Mouse (Mus musculus) cerebellum, adult 18-20 months (tissue): ENCODE data around the gene Keap1.
"Not testable (repeated sequence)": the region's sequence is repeated elsewhere in the genome, so short reads cannot be mapped to it uniquely, and the experiment has no call there.

Source experiments
- DNase-seq, 2 experiments: peaks; one replicate each; pipeline ENCODE4 v3.0.0; 2021

Keap1 gene

DNA sequence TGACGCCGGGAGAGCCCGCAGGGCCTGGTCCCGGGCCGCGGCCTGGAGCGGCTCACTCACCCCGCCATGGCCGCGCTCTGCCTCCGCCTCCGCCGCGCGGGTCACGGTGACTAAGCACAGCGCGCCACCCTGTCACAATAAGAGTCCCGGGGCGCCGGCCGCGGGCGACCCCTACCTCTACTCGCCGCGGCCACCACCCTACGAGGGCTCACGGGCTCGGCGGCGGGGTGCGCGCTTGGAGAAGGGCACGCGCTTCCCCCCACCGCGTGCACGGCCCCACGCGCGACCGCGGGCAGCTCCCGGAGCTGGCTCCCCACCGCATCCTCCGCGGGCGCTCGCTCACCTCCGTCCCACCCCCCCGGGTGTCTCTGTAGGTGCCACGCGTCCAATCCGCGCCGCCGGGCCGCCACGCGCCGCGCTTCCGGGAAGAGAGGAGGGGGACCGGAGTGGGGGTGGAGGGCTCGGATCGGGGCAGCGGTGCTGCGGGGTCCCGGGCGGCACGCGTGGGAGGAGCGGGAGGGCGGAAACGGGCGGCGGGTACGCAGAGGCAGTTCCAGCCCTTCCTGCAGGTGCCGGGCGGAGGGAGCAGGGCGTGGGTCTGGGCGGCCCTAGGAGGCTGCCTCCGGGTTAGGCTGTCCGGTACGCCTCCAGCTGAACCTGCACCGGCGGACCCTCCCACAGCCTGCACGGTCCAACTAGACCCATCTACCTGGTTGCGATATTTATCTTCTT lies at the start of gene Keap1:
TSS of gene Keap1 (minus strand) at position 629 of the 732 bp plus-strand sequence.
- DNase-seq: peak; percentile 77 to 88

DNA sequence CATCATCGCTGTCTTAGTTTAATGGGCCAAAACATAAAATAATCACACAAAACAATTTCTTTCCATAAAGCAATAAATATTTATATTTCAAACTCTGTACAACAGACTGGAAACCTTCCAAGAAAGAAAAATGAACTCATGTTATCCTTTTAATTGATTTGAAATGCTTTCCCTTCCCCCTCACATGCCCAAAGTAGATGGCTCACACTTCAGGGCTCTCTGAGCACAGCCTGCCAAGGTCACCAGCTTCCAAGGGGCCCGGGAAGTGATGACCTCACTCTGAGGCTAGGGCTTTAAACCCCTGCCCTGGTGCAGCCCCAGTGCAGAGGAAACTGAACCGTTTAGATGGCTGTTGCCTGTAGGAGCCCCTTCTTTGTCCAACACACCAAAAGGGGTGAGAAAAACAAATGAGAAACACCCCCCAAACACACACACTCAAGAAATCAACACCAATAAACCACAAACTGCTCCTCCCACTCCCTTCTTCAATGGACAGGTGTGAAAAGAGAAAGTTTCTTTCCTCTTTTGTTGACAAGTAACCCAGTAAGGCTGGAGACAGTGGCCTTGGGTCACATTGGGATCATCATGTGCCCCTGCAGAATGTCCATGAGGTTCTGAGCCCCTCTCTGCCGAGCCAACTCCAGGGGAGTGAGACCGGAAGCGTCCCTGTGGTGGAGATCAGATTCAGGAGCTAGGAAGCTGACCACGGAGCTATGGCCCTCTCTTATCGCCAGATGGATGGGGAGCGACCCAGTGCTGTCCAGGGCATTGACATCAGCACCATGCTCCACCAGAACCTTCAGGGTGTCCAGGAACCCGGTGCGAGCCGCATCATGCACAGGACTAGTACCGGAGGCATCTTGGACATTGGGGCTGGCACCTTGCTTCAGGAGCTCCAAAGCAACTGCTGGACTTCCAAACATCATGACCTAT lies 49.5 kb upstream of the Keap1 start:
- no peak for DNase-seq

DNA sequence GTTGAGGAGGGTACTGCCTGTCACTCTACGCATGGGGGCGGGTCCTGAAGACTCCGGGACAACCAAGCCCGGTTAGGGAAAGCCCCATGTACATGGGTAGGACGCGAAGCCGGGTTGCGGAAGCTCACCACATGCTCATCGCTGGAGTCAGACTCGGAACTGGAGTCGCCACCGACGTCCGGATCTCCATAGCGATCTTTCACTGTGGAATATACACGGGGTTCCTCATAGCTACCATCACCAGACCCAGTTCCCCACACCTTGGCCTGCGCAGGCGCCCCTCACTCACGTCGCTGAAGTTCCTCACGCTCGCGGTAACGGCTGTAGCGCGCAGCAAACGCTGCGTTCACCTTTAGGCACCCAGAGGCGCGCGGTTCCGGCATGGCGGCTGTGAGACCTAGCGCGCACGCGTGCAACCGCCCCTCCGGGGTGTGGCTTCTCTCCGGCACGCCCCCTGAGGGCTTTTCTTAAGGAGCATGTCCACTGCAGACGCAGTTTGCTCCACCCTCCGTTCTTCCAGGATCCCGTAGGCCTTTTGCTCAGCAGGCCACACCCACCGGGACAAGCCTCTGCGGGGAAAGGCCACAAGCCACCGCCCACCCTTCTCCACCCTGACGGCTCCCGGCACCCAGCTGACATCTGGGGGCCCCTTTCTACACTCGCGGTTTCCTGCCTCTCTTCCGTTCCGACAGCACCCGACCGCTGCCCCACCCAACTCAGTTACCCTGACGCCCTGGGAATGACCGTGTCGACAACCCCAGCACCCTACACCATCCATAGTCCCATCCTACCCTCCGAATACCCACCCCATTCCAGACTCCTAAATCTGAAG lies 48.6 kb upstream of the Keap1 start, which contains the start of gene Kri1:
TSS of gene Kri1 (minus strand) at position 399 of the 832 bp plus-strand sequence.
- DNase-seq: peak; percentile 97 to 98

DNA sequence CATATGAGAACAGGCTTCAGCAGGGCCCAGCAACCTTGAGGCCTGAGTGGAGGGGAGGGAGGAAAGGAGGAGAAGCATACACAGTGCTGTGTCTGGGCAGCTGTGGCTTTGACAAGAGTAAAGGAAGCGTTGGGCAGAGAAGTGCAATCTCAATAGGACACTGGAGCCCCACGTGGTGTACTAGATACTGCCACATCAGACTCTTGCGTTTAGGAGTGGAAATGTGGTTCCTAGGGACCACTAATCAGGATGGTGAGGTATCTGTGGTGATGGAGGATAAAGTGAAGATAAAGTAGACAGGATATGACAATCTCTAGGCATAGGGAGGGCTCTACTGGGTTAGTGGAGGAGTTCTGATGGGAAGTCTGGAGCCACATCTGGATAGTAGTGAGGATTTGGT lies 47.6 kb upstream of the Keap1 start:
- no peak for DNase-seq

DNA sequence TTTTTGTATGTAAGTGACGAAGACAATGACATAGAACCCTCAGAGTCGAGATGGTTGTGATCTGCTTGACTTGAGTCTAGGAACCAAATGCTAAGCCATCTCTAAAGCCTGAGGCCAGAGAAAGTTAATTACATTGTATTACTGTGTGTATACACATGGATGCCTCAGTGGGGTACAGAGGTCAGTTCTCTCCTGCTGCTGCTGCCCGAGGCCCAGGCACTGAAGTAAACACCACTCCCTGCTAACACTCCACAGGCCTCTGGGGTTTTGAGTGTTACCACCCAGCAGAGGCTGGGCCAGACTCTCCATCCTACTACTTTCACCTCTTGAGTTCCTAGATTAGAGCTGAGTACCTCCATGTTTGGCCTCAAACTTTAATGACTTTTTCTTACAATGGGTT lies 44.8 kb upstream of the Keap1 start:
- no peak for DNase-seq

DNA sequence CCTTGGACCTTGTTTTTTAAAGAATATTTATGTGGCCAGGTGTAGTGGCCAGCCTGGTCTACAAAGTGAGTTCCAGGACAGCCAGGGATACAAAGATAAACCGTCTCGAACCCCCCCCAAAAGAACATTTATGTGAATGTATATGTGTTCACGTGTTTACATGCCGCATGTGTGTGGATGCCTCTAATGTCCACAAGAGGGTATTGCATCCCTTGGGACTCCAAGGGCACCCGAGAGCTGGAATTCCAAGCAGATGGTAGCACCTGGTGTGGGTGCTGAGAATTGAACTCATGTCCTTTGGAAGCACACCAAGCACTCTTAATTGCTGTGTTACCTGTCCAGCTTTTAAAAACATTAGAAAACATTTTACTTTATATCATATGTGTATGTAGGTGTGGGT lies 44.4 kb upstream of the Keap1 start:
- DNase-seq: no peak

DNA sequence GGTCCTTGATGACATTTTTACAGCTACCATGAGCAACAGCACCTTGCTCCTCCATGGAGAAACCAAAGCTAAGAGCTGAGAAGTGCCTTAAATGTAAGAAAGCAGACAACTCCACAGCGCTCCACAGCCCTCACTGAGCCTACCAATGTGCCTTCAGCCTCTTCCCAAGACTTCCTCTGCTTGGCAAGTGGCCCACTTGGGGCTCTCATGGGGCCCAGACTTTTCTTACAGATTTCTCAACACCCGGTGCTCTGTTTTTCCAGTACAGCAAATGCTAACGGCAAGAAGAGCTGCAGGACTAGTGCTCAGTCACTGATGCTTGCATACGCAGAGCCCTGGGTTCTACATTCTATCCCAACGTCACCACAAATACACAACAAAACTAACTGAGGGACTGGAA lies 38.6 kb upstream of the Keap1 start:
- DNase-seq: no peak

DNA sequence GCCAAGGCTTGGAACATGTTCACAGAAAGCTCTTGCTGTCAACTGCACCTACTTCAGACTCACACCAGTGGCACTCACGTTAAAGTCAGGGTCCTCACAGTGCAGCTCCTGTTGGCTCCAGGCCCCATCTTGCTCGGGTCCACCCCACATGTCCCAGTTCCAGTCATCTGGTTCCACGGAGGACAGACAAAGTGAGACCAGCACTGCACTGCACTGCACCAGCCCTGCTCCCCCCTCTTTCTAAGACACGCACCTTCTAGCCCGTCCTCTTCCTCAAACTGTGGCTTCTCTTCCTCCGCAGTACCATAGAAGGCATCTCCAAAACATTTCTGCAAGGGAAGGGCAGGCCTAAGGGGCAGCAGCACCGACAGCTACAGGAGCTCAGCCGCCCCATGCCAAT lies 37.1 kb upstream of the Keap1 start:
- no peak for DNase-seq

DNA sequence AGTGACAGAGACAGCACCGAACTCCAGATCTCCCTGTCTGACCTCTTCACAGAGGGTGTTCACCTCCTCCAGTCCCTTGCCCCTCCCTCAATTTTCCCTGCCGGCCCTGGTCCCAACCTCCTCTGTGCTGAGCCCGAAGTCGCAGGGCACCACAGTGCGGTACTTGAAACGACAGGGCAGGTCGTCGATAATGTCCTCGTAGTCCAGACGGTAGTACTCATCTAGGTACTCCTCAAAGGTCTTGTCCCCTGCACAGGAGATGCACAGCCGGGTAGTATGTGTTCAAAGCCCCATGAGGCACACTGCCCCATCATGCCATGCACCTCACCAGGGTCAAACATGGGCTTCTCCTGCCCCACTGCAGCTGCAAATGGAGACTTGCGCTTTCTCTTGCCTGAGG lies 36.6 kb upstream of the Keap1 start:
- no peak for DNase-seq

DNA sequence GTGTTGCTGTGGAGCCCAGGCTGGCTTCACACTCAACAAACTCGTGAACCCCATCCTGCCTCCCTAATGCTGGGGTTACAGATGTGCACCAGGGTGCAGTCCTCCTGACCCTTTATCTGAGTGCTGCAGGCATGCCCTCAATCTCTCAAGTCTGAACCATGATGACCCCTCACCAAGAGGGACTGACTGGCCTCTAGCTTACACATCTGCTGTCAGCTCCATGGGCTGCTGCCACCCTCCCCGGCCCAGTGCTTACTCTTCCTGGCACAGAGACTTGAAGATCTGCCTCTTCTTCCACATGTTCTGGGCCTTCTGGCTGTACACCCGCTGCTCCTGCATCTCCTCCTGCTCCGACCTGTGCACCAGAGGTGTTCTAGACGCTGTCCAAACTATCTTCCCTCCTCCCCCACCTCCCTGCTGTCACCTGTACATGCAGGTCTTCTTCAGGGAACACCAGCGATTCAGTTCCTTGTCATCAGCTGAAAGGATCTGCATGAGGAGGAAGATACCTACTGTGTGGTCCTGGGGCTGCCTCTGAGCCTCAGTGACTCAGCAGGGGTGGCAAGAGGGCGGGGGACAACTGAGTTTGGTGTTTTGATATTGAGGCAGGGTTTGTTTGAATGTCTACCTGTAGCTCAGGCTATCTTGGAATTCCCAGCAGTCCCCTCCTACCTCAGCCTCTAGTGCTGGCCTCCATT lies 36.0 kb upstream of the Keap1 start:
- no peak for DNase-seq

DNA sequence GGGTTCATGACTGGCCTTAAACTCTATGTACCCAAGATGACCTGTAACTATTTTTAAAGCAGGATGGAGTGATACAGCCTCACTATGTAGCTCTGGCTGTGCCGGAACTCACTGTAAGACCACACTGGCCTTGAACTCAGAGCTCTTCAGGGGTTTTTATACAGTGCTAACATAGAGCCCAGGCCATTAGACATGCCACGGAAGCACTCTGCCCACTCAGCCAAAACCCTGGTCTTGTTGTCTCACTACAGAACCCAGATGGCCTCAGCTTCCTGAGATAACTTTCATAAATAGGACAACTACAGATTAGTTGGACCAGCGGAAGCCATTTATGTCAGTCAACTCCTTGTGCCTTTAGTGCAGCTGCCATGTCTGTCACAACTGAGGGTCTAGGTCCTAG lies 35.2 kb upstream of the Keap1 start:
- no peak for DNase-seq

DNA sequence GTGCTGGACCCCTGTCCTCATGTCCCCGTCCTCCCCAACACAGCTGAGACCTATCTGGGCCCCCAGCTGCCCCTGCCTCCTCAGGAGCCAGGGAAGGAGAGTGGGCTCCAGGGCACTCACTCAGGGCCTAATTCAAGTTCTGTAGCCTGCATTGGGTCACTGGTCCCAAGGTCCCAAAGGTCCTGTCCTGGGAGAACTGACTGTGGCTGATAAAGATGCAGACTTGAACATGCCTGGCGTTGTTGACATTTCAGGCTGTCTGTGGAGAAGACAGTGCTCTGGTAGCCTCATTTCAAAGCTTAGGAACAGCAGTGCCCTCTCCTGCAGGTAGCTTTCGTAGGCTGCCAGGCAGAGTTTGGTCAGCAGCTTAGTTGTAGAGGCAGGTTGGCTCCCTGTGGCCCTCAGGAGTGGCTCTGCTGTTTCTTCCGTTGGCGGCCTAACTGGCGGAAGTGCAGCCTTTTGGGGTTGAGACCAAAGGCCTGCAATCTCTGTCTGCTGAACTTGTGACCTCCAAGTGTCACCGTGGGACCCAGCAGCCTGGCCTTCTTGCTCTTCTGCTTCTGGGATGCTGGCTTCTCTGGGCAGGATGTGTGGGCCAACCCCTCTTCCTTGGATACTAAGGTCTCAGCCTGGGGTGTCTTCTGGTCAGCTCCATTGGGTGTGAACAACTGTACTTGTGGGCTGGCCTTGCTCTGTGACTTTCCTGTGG lies 34.5 kb upstream of the Keap1 start:
- no peak for DNase-seq

DNA sequence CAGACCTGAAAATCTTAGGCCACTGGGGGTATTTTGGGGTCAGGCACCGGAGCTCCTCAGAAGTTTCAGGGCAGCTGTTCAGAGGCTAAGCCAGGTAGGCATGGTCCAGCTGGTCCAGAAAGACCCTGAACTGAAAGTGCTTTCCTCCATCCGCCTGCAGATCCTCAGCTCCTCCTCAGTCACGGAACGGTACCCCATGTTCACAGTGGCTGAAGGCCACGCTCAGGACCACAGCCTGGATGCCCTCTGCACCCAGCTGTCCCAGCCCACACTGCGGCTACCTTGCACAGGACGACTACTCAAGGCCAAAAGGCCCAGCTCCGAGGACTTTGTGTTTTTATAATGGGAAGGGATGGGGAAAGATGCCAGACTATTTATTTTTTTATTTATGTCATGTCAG lies 33.9 kb upstream of the Keap1 start:
- DNase-seq: no peak

DNA sequence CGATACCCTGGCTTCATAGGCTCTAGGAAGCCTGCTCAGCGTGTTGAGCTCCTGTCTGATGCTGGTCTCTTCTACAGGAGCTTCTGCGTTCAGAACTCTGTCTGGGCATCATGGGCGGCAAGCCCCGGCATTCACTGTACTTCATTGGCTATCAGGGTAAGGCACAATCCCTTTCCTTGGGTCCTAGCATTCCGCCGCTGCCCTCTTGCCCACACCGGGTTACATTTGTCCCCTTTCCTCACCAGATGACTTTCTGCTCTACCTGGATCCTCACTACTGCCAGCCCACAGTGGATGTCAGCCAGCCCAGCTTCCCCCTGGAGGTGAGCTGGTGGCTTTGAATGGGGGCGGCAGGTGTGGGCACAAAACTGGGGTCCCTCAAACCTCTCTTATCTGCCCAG lies 33.2 kb upstream of the Keap1 start:
- no peak for DNase-seq

DNA sequence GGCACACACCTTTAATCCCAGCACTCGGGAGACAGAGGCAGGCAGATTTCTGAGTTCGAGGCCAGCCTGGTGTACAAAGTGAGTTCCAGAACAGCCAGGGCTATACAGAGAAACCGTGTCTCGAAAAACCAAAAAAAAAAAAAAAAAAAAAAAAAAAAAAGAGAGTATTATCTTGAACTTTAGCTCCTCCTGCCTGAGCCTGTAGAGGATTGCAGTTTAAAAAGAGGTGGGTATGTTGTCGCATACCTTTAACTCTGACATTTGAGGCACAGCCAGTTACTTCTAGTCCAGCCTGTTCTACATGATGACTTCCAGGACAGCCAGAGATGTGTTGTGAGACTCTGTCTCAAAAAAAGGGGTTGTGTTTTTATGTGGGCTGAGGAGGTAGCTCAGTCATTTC lies 30.4 kb upstream of the Keap1 start:
- DNase-seq: not testable (repeated sequence)

DNA sequence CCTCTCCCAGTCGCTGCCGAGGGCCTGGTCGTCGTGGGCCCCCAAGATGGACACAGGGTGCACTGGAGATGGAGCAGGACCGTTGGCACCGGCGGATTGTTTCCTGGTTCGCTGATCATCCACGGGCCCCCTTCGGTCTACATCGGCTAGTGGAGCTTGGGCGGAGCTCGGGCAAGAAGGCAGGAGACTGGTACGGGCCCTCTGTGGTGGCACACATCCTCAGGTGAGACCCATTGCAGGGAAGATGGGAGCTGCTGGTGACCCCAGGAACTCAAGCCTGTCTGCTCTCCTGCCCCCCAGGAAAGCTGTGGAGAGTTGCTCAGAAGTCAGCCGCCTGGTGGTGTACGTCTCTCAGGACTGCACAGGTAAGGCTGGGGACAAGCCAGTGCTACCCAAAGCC lies 29.1 kb upstream of the Keap1 start:
- no peak for DNase-seq

DNA sequence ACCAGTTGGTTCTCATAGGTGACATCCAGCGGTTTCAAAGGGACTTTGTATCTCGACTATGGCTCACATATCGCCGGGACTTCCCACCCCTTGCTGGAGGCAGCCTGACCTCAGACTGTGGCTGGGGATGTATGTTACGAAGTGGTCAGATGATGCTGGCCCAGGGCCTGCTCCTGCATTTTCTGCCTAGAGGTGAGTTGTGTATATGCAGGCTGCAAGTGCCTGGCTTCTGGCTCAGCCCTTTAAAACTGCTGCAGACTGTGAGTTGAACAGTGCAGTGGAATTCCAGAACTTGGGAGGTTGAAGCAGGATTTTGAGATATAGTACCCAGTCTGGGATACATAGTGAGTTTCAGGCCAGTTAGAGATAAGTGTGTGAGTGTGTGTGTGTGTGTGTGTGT lies 27.7 kb upstream of the Keap1 start:
- DNase-seq: no peak

DNA sequence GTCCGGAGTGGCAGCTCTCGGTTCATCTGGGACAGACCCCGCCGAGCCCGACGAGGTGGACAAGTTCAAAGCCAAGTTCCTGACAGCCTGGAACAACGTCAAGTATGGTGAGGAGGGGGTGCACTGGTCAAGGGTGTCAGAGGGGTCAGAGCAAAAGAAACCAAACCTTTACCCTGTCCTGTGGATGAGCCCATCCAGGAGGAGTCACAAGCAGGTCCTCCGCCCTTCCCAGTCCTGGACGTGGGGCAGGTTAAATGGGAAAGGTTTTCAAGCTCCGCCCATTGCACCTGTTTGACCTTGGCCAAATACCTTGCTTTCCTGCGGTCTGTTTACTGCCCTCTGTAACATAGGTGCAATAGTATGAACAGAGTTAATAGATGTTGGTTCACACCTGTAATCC lies 26.4 kb upstream of the Keap1 start:
- peak in 1 of 2 experiments; percentile 39 for DNase-seq

DNA sequence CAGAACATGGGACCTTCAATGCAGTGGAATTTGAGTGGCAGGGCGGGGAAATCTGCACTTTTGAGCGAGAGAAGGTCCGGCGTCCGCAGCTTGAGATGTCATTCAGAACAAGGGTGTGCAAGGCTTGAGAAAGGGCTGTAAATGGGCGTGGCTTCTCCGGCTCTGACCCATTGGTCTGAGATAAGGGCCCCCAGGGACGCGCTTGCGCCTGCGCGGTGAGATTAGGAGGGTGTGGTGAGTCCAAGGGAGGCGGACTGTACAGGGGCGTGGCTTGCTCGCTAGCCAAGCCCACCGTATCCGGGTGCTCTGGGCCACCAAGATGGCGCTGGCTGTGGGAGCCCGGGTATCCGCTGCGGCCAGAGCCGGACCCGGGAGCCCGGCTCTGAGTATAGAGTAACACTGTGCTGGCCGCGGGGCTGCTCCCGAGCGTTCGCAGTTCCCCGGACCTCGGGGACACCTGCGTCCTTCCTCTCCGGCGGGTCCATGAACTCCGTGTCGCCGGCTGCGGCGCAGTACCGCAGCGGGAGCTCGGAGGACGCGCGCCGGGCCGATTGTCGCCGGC lies 25.9 kb upstream of the Keap1 start, which contains the start of gene Atg4d:
TSS of gene Atg4d (plus strand) at position 294 of the 562 bp plus-strand sequence.
- peak; percentile 99 to 100 for DNase-seq

DNA sequence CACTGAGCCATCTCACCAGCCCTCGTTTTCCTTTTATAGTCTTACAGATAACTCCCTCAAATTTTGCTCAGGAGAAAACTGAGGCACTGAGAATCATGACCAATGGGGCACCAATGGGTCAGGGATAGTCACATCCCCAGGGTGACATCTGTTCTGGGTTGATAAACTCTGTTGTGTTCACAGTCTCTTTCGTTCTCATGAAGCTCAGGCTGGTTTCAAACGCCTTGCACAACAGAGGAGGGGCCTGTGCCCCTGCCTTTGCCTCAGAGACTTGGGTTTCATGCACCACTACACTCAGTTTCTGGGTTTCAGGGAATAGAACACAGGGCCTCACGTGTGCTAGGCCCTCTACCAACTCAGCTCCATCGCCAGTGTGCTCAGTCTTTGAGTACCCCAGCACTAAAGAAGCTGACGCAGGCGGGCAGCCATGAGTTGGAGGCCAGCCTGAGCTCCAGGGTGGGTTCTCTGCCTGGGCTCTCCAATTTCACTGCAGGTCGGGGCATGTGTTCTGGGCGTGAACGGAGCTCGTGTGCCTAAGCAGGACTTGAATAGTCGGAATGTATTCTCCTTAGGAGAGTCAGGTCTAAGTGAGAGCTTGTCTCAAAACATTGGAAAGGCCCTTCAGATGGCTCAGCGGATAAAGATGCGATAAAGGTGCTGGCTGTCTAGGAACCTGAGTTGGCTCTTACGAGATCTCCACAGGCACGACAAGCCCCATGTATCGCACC lies 25.3 kb upstream of the Keap1 start:
- peak in 1 of 2 experiments; percentile 29 for DNase-seq

DNA sequence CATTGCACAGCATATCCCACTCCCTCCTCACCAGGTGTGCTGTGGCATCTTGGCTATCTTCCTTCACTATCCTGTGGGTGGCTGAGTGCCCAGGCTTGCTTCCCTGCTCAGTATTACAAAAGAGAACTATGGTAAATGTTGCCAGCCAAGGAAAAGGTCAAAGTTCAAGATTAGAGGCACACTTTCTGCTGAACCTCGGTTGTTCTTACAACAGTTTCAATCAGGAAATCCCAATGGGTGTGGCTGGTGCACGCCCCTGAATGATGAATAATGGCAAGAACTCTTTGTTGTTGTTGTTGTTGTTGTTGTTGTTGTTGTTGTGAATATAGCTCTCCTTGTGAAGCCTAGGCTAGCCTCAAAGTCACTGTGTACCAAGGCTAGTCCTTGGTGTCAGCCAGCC lies 22.7 kb upstream of the Keap1 start:
- DNase-seq: no peak
